Mouse (Mus musculus) MEL (cell line): Measurements from ENCODE around the gene Actn3. TPM values are rescaled to one million over a fixed set of nuclear protein-coding genes. Genes with fewer than 3 reads are reported as not detected.

Experiments used
- DNase-seq: peaks from one replicate; pipeline ENCODE4 v3.0.0; 2011; ENCODE audit warnings: low read depth, low spot score
- H3K27ac ChIP-seq: 2 replicates; pipeline ENCODE4 v1.5.1; 2012; ENCODE audit warnings: low read depth, mild to moderate bottlenecking, control low read depth, low read length, moderate library complexity; ENCODE audit not compliant: control insufficient read depth
- H3K27me3 ChIP-seq, 2 experiments: fragments of 150-350 bp in 1 of 2; sonication (generic) in 1 of 2; 2 replicates each; pipeline ENCODE4 v1.6.1; 2012; ENCODE audit warnings: low read length in 2 of 2, mild to moderate bottlenecking in 2 of 2, improper control_type of control experiment in 1 of 2, moderate library complexity in 1 of 2; ENCODE audit not compliant: insufficient read depth in 2 of 2, control insufficient read depth in 1 of 2
- H3K36me3 ChIP-seq, 2 experiments: 2 replicates each; pipeline ENCODE4 v1.6.1; 2012 to 2014; ENCODE audit warnings: low read length in 2 of 2, improper control_type of control experiment in 1 of 2, inconsistent platforms in 1 of 2, mild to moderate bottlenecking in 1 of 2; ENCODE audit not compliant: insufficient read depth in 2 of 2, control insufficient read depth in 1 of 2
- H3K4me1 ChIP-seq, 2 experiments: fragments of 150-350 bp in 1 of 2; sonication (generic) in 1 of 2; 2 replicates each; pipeline ENCODE4 v1.6.1; 2012; ENCODE audit warnings: low read length in 2 of 2, improper control_type of control experiment in 1 of 2, mild to moderate bottlenecking in 1 of 2; ENCODE audit not compliant: insufficient read depth in 2 of 2, control insufficient read depth in 1 of 2
- H3K4me3 ChIP-seq, 2 experiments: fragments of 150-350 bp in 1 of 2; sonication (generic) in 1 of 2; 2 replicates each; pipeline ENCODE4 v1.5.1; 2012; ENCODE audit warnings: low read depth in 2 of 2, low read length in 2 of 2, mild to moderate bottlenecking in 2 of 2, moderate library complexity in 2 of 2, control low read depth in 1 of 2, improper control_type of control experiment in 1 of 2; ENCODE audit not compliant: control insufficient read depth in 1 of 2, insufficient read depth in 1 of 2
- H3K79me2 ChIP-seq: 2 replicates; pipeline ENCODE4 v1.6.1; 2012; ENCODE audit warnings: mild to moderate bottlenecking, low read length, moderate library complexity; ENCODE audit not compliant: control insufficient read depth, poor library complexity, insufficient read depth
- H3K9ac ChIP-seq: 2 replicates; pipeline ENCODE4 v1.6.1; 2012; ENCODE audit warnings: low read depth, mild to moderate bottlenecking, control low read depth, low read length, moderate library complexity; ENCODE audit not compliant: control insufficient read depth, poor library complexity, severe bottlenecking
- H3K9me3 ChIP-seq: fragments of 150-350 bp; sonication (generic); replicated peaks from 2 replicates; pipeline ENCODE4 v1.6.1; 2012; ENCODE audit warnings: mild to moderate bottlenecking, low read length, improper control_type of control experiment, moderate library complexity; ENCODE audit not compliant: insufficient read depth
- CHD1 ChIP-seq: IDR thresholded peaks from 2 replicates; pipeline ENCODE4 v1.6.1; 2012; ENCODE audit warnings: low read depth, mild to moderate bottlenecking, inconsistent platforms, low read length, improper control_type of control experiment
- CTCF ChIP-seq, 3 experiments: IDR thresholded peaks in 2 of 3; conservative IDR thresholded peaks in 1 of 3; 2 replicates each; pipeline ENCODE4 v1.5.1; 2011 to 2012; ENCODE audit warnings: low read length in 3 of 3, low read depth in 2 of 3, mild to moderate bottlenecking in 2 of 3, improper control_type of control experiment in 1 of 3, inconsistent platforms in 1 of 3, mixed read lengths in 1 of 3, moderate library complexity in 1 of 3; ENCODE audit not compliant: control insufficient read depth in 1 of 3, insufficient read depth in 1 of 3, poor library complexity in 1 of 3, severe bottlenecking in 1 of 3
- ELF1 ChIP-seq: IDR thresholded peaks from 2 replicates; pipeline ENCODE4 v1.6.1; 2014; ENCODE audit warnings: low read depth, mild to moderate bottlenecking, inconsistent platforms, low read length, improper control_type of control experiment, moderate library complexity
- EP300 ChIP-seq, 2 experiments: IDR thresholded peaks; 2 replicates each; pipeline ENCODE4 v1.6.1; 2011; ENCODE audit warnings: improper control_type of control experiment in 2 of 2, low read length in 2 of 2, low read depth in 1 of 2, mild to moderate bottlenecking in 1 of 2
- ETS1 ChIP-seq: IDR thresholded peaks from 2 replicates; pipeline ENCODE4 v1.6.1; 2012; ENCODE audit warnings: low read depth, mild to moderate bottlenecking, inconsistent platforms, low read length, improper control_type of control experiment, moderate library complexity
- HCFC1 ChIP-seq: IDR thresholded peaks from 2 replicates; pipeline ENCODE4 v1.6.1; 2012; ENCODE audit warnings: low read depth, mild to moderate bottlenecking, inconsistent platforms, low read length, improper control_type of control experiment, moderate library complexity
- JUND ChIP-seq: IDR thresholded peaks from 2 replicates; pipeline ENCODE4 v1.6.1; 2011; ENCODE audit warnings: low read depth, mild to moderate bottlenecking, improper control_type of control experiment, low read length
- KAT2A ChIP-seq: conservative IDR thresholded peaks from 2 replicates; pipeline ENCODE4 v1.6.1; 2012; ENCODE audit warnings: low read depth, low read length, improper control_type of control experiment, inconsistent platforms
- MAFK ChIP-seq: IDR thresholded peaks from 2 replicates; pipeline ENCODE4 v1.6.1; 2011; ENCODE audit warnings: low read depth, mild to moderate bottlenecking, low read length, improper control_type of control experiment, borderline replicate concordance
- MAZ ChIP-seq: IDR thresholded peaks from 2 replicates; pipeline ENCODE4 v1.6.1; 2012; ENCODE audit warnings: low read depth, mild to moderate bottlenecking, inconsistent platforms, low read length, improper control_type of control experiment
- MYB ChIP-seq: IDR thresholded peaks from 2 replicates; pipeline ENCODE4 v1.6.1; 2011; ENCODE audit warnings: mild to moderate bottlenecking, low read depth, low read length, improper control_type of control experiment
- NRF1 ChIP-seq: IDR thresholded peaks from 2 replicates; pipeline ENCODE4 v1.6.1; 2014; ENCODE audit warnings: low read depth, mild to moderate bottlenecking, inconsistent platforms, low read length, improper control_type of control experiment, moderate library complexity; ENCODE audit not compliant: poor library complexity, insufficient read depth, severe bottlenecking
- POLR2AphosphoS2 ChIP-seq: IDR thresholded peaks from 2 replicates; pipeline ENCODE4 v1.6.1; 2011; ENCODE audit warnings: low read length, improper control_type of control experiment
- RCOR1 ChIP-seq: IDR thresholded peaks from 2 replicates; pipeline ENCODE4 v1.6.1; 2012; ENCODE audit warnings: low read depth, mild to moderate bottlenecking, inconsistent platforms, low read length, improper control_type of control experiment
- SIN3A ChIP-seq: IDR thresholded peaks from 2 replicates; pipeline ENCODE4 v1.6.1; 2012; ENCODE audit warnings: low read length, improper control_type of control experiment, inconsistent platforms
- TAL1 ChIP-seq: IDR thresholded peaks from 2 replicates; pipeline ENCODE4 v1.6.1; 2012; ENCODE audit warnings: mild to moderate bottlenecking, inconsistent platforms, low read length, moderate library complexity, mixed read lengths
- USF1 ChIP-seq: IDR thresholded peaks from 2 replicates; pipeline ENCODE4 v1.6.1; 2014; ENCODE audit warnings: low read depth, mild to moderate bottlenecking, inconsistent platforms, low read length, improper control_type of control experiment, moderate library complexity
- ZNF384 ChIP-seq: IDR thresholded peaks from 2 replicates; pipeline ENCODE4 v1.6.1; 2012; ENCODE audit warnings: low read depth, mild to moderate bottlenecking, inconsistent platforms, low read length, improper control_type of control experiment
- polyA plus RNA-seq, 2 experiments: library from polyadenylated mRNA; stranded (reverse) in 1 of 2; unstranded in 1 of 2; fragments of >175 nt in 1 of 2; fragments of >200 nt in 1 of 2; gene quantifications; 2 replicates each; pipeline versions ENCODE4 v1.2.1 to v1.2.4; 2012; ENCODE audit warnings: low replicate concordance in 2 of 2, low read depth in 1 of 2; ENCODE audit not compliant: insufficient read length in 2 of 2, insufficient read depth in 1 of 2, missing spikeins in 1 of 2
- total RNA-seq: library from RNA; depleted of rRNA; stranded (reverse); fragments of 300-350 nt; gene quantifications from 2 replicates; pipeline ENCODE4 v1.2.3, GENCODE M21; 2012; rRNA removed

The Actn3 gene
- total RNA-seq (1.0 and 1.3 TPM in 2 replicates), polyA plus RNA-seq (under 1 TPM in 1 of 2 experiments, not detected in 1; 0.65 TPM)

DNA sequence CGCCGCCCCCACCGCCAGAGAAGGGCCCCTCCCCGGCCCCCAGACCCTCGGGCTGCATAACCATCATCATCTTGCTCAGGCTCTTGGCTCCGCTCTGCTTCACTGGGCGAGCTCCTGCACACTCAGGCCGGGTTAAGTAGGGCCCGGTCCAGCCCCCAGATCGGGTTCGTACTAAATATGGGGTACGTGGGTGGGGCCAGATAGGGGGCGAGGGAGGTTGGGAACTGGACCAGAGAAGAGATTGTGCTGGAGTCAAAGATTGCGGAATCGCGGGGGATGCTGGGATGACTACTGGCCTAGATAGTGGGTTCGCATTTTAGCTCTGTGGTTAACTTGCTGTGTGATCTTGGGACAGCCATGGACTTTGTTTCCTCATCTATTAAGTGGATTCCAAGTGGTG, at the start of gene Actn3:
Gene Actn3 (minus strand): TSS at position 125 of the 400 bp plus-strand sequence.
- no peaks in the 10 kb centered on the region; a peak in 1 of 4 replicates for H3K27me3 ChIP-seq
- H3K27ac ChIP-seq = peak within 1 kb of the TSS; percentile 66
- H3K4me3 ChIP-seq = peak within 1 kb of the TSS; percentile 88 to 94
- H3K36me3 ChIP-seq = peaks cover 0 to 9% of the 10 kb centered on the region in 2 experiments; a peak in 2 of 4 replicates
- peaks cover 0 to 17% of the 10 kb centered on the region in 2 experiments; a peak in 2 of 4 replicates for H3K4me1 ChIP-seq
- H3K79me2 ChIP-seq = peaks cover 16% of the 10 kb centered on the region
- H3K9ac ChIP-seq = peak within 1 kb of the TSS; percentile 95
- no peaks in the 10 kb centered on the region for H3K9me3 ChIP-seq
- no peak for DNase-seq
- TF ChIP-seq RCOR1 (peak; percentile 50; the same call in 1 of the 2 replicates), SIN3A (no peak)

GRCm38 (mm10) chr19:4925121-4925860, 47.6 kb upstream of the Actn3 start:
- Histone ChIP-seq H3K9me3 (no peaks in the 10 kb centered on the region), H3K4me1 (peaks cover 0 to 9% of the 10 kb centered on the region in 2 experiments; a peak in 2 of 4 replicates), H3K9ac (no peak overlapping the region), H3K79me2 (peaks cover 5% of the 10 kb centered on the region; the same call in 1 of the 2 replicates), H3K4me3 (no peak overlapping the region), H3K27me3 (no peaks in the 10 kb centered on the region), H3K27ac (no peak overlapping the region), H3K36me3 (peaks cover 0 to 4% of the 10 kb centered on the region in 2 experiments; a peak in 2 of 4 replicates)
- no peak for TF ChIP-seq HCFC1
- TF ChIP-seq CHD1 = no peak
- no peak for TF ChIP-seq MAFK
- no peak for TF ChIP-seq EP300 (IDR thresholded peaks at IDR 0.05; ENCODE audit: low read depth in 1 of 2, low read length in 2 of 2)
- TF ChIP-seq CTCF (IDR thresholded peaks at IDR 0.05 in 2 of 3, conservative IDR thresholded peaks at IDR 0.05 in 1 of 3; ENCODE audit: control insufficient read depth in 1 of 3, insufficient read depth in 1 of 3, low read depth in 2 of 3, low read length in 3 of 3, poor library complexity in 1 of 3, severe bottlenecking in 1 of 3) = no peak
- TF ChIP-seq ELF1 = no peak
- no peak for TF ChIP-seq MAZ
- TF ChIP-seq USF1 = no peak
- TF ChIP-seq ZNF384 = no peak
- no peak for TF ChIP-seq JUND
- TF ChIP-seq ETS1 = no peak
- no peak for TF ChIP-seq POLR2AphosphoS2
- TF ChIP-seq KAT2A = no peak
- TF ChIP-seq MYB = no peak
- no peak for TF ChIP-seq NRF1
- no peak for TF ChIP-seq TAL1
- DNase-seq = no peak
